Mouse (Mus musculus): ENCODE data around the gene Lin9.
"Not testable (repeated sequence)": the region's sequence is repeated elsewhere in the genome, so short reads cannot be mapped to it uniquely, and the experiment has no call there.

Gene Lin9

GRCm38 (mm10) chr1:180641137-180641517 lies at the start of gene Lin9:
TSS of gene Lin9 (plus strand) at chr1:180641150.
- DNase-seq (ENCODE audit: low read depth, low spot score): peak; percentile 69

- DNase-seq (ENCODE audit: low read depth, low spot score): no peak
These were observed 40.4 kb upstream of the Lin9 start for GRCm38 (mm10) chr1:180600578-180600977.

GRCm38 (mm10) chr1:180601806-180602205 lies 39.1 kb upstream of the Lin9 start:
- no peak for DNase-seq (ENCODE audit: low read depth, low spot score)

GRCm38 (mm10) chr1:180604579-180604978 lies 36.4 kb upstream of the Lin9 start:
- DNase-seq (ENCODE audit: low read depth, low spot score): peak; percentile 73

DNA sequence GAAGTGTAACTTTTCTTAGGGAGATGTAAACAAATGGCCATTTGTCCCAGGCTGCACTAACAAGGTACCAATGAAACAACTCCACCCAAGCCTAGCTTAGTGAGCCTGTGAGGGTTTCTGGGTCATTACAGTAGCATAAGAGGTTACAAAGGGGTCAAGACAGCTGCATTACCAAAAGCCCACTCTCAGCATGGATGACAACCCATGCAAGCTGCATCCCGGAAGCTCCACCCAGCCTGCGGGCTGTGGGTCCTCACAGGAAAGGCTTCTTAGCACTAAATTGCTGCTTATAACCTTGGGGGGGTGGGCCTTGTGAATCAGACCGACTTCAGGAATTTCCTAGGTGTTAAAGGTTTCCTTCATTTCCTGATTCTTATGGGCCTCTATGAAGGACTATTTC lies 34.8 kb upstream of the Lin9 start:
- no peak for DNase-seq (ENCODE audit: low read depth, low spot score)

DNA sequence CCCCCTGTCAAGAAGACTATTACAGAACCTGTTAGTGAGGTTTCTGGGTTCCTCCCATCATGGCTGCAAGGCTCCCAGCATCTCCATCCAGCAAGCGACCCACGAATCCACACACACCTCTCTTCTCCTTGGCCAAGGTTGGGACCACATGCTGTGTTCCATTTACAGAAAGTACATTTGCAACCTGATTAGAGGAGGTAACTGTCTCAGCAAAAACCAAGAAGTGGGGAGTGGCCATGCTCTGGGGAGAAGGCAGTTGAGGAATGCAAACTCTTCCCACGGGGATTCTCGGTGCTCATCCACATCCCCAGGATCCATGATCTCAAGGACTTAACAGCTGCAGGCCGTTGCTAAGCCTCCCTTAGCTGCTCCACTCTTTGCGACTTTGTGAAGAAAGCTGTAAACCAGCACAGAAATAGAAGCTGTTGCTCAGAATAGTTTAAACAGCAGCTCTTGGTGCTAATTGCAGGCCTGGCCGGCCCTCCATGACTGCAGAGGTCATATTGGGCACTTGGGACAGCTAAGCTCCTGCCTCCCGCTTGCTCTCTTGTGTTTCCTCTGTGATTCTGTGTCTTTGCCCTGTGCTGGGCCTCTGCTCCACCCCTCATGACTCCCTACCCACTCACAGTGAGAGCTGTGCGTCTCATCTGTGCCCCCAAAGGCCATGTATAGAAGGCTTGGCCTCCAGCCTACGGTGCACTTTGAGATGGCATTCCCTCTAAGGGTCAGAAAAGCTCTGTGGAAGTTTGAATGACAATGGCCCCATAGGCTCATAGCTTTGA lies 34.0 kb upstream of the Lin9 start:
- no peak for DNase-seq (ENCODE audit: low read depth, low spot score)

DNA sequence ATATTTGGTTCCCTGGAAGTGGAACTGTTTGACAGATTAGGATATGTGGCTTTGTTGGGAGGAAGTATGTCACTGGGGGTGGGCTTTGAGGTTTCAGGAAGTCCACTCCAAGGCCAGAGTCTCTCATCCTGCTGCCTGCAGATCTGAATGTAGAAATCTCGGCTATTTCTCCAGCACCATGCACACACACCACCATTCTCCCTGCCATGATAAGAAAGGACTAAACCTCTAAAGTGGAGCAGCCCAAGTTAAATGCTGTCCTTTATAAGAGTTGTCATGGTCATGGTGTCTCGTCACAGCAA lies 33.4 kb upstream of the Lin9 start:
- no peak for DNase-seq (ENCODE audit: low read depth, low spot score)

DNA sequence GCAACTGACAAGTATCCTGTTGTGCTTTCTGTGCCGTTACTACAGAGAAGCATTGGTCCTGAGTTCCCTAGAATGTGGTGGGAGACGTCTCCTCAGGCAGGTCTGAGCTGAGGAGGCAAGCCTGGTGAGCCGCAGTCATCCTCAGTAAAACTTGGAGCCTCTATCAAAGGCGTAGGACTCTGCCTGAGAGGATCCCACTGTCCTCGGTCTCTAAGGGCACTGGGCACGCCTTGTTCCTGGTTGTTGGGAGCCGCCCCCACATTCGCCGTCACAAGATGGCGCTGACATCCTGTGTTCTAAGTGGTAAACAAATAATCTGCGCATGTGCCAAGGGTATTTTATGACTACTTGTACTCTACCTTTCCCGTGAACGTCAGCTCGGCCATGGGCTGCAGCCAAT lies 29.1 kb upstream of the Lin9 start:
- DNase-seq (ENCODE audit: low read depth, low spot score): not testable (repeated sequence)

GRCm38 (mm10) chr1:180616762-180617161 lies 24.2 kb upstream of the Lin9 start:
- DNase-seq (ENCODE audit: low read depth, low spot score): no peak

- DNase-seq (ENCODE audit: low read depth, low spot score): no peak
These were observed 18.6 kb upstream of the Lin9 start for GRCm38 (mm10) chr1:180622389-180622788.

DNA sequence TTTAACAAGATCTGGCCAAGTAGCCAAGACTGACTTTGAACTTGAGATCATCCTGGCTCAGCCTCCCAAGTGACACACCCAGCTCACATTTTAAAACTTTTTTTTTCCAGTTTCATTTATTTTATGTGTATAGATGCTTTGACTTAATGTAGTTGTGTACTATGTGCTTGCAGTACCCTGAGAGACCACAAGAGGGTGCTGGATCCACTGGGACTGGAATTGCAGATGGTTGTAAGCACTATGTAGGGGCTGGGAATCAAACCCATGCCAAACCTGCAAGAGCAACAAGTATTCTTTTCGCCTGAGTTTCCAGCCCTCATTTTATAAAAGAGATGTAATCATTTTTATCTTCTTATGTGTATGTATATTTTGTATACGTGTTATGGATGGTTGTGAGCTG lies 17.0 kb upstream of the Lin9 start:
- DNase-seq (ENCODE audit: low read depth, low spot score): no peak

DNA sequence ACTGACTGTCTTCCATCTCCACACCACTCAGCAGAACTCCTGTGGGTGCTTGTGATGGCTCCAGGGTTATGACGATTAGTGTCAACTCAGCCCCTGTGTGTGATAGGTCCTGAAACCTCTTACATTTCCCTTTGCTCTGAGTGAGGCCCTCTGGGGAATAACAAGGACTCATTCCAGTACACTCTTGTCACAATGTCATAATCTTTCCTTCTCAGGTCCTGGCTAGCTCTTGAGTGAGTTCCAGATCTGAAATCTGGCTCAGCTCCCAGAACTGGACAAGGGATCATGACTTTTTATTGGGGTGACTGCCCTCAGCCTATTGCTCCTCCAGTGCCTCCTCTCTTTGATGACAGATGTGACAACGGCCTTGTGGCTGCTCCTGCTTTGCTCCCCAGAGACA lies 14.8 kb upstream of the Lin9 start:
- no peak for DNase-seq (ENCODE audit: low read depth, low spot score)

- DNase-seq (ENCODE audit: low read depth, low spot score): not testable (repeated sequence)
These were observed 3.2 kb upstream of the Lin9 start for GRCm38 (mm10) chr1:180637796-180638195.

- DNase-seq (ENCODE audit: low read depth, low spot score): no peak
These were observed 1.2 kb upstream of the Lin9 start for GRCm38 (mm10) chr1:180639416-180640401.

- DNase-seq (ENCODE audit: low read depth, low spot score): no peak
These were observed 285 bp upstream of the Lin9 start for GRCm38 (mm10) chr1:180640605-180641125.

GRCm38 (mm10) chr1:180641518-180642227 lies 723 bp downstream of the Lin9 start:
- DNase-seq (ENCODE audit: low read depth, low spot score): no peak

DNA sequence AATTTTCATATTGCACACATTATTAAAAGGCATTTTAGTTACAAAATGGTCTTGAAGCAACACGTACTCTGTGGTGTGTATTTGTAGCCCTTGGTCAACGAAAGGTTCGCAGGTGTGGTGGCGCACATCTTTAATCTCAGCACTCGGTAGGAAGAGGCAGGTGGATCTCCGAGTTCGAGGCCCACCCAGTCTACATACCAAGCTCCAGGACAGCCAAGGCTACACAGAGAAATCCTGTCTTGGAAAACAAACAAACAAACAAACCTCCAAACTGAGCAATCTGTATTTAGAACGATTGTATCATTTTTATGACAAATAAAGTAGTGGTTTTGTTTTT lies 1.2 kb downstream of the Lin9 start:
- no peak for DNase-seq (ENCODE audit: low read depth, low spot score)

DNA sequence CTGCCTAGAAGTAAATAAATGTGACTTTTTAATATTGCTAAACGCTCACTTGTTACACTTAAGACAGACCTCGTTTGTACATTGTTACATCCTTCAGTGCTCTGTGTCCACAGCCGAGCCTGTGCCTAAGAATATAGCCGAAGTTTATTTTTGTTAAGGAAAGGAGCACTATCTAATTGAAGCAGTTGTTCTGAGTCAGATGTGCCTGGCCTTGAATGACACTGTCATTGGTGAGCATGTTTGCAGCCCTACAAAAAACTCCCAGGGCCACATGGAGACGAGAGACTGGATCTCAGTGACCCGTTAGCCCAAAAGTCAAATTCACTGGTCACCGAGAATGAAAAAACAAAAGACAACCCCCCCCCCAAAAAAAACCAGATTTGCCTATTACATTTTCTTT lies 50.3 kb downstream of the Lin9 start:
- no peak for DNase-seq (ENCODE audit: low read depth, low spot score)

GRCm38 (mm10) chr1:180696626-180697352 lies 55.8 kb downstream of the Lin9 start, which contains the start of gene Mixl1:
TSS of gene Mixl1 (minus strand) at chr1:180697034.
- no peak for DNase-seq (ENCODE audit: low read depth, low spot score)

DNA sequence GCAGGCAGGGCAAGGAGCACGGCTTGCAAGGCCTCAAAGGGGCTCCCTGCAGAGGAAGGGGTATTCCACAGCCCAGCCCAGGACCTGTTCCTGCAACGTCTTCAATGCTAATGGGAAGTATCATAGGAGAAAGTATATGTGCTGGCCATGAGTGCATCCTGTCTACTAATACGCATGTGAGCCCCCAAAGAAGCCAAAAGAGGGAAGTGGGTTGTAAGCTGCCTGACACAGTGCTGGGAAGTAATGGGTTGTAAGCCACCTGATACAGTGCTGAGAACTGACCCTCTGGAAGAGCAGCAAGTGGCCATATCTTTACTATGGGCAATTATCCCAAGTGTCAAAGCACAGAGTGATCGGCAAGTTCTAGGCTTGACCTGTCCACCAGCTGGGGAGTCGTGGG lies 57.1 kb downstream of the Lin9 start:
- DNase-seq (ENCODE audit: low read depth, low spot score): no peak

- no peak for DNase-seq (ENCODE audit: low read depth, low spot score)
These were observed 62.5 kb downstream of the Lin9 start for GRCm38 (mm10) chr1:180703400-180703799.

All from retina, adult 2 months (tissue).